Mouse (Mus musculus) liver, embryonic 11.5 days (tissue): ENCODE measurements around the gene Mex3a. TPM values are rescaled to one million over a fixed set of nuclear protein-coding genes. Genes with fewer than 3 reads are reported as not detected.
A peak's percentile ranks its signal among the peaks of the same experiment; 100 is the strongest.

ENCODE experiments used
- ATAC-seq: fragments of 200-750 bp; cut with Nextera tagmentation; replicated peaks from 2 replicates; pipeline ENCODE4 v1.8.0; 2017; ENCODE audit warnings: moderate number of reproducible peaks, mild to moderate bottlenecking, moderate TSS enrichment, moderate library complexity; ENCODE audit not compliant: low FRiP score
- DNase-seq: peaks from one replicate; pipeline ENCODE4 v3.0.0-alpha.2; 2017; ENCODE audit warnings: low spot score
- H3K27ac ChIP-seq: fragments of 300-500 bp; sonication (generic); 2 replicates; pipeline ENCODE4 v1.5.1; 2014; ENCODE audit warnings: mild to moderate bottlenecking, low read depth, low read length, control low read depth
- H3K27me3 ChIP-seq: fragments of 300-500 bp; sonication (generic); replicated peaks from 2 replicates; pipeline ENCODE4 v1.6.1; 2014; ENCODE audit warnings: low read length, mixed read lengths; ENCODE audit not compliant: control insufficient read depth, insufficient read depth
- H3K36me3 ChIP-seq: fragments of 300-500 bp; sonication (generic); 2 replicates; pipeline ENCODE4 v1.6.1; 2014; ENCODE audit warnings: mild to moderate bottlenecking, low read length, moderate library complexity, mixed read lengths; ENCODE audit not compliant: control insufficient read depth, insufficient read depth
- H3K4me1 ChIP-seq: fragments of 300-500 bp; sonication (generic); replicated peaks from 2 replicates; pipeline ENCODE4 v1.6.1; 2014; ENCODE audit warnings: low read length, mixed read lengths; ENCODE audit not compliant: control insufficient read depth, insufficient read depth
- H3K4me2 ChIP-seq: fragments of 300-500 bp; sonication (generic); 2 replicates; pipeline ENCODE4 v1.6.1; 2014; ENCODE audit warnings: mild to moderate bottlenecking, control low read depth, moderate library complexity
- H3K4me3 ChIP-seq: fragments of 300-500 bp; sonication (generic); 2 replicates; pipeline ENCODE4 v1.5.1; 2014; ENCODE audit warnings: low read depth, low read length, control low read depth
- H3K9ac ChIP-seq: fragments of 300-500 bp; sonication (generic); 2 replicates; pipeline ENCODE4 v1.6.1; 2014; ENCODE audit warnings: low read depth, low read length, control low read depth
- H3K9me3 ChIP-seq: fragments of 300-500 bp; sonication (generic); 2 replicates; pipeline ENCODE4 v1.6.1; 2016; ENCODE audit warnings: low read length, inconsistent platforms, mixed read lengths; ENCODE audit not compliant: control insufficient read depth
- WGBS: fragments of 180-500 bp; shearing (Covaris S2); extraction: QIAGEN DNeasy Blood & Tissue Kit; methylation state at CpG from one replicate; pipeline ENCODE4 v1.1.7; 2014; 5-methylcytosine and 5-hydroxymethylcytosine counted together
- polyA plus RNA-seq: library from polyadenylated mRNA; unstranded; fragments of >200 nt; fragmentation: Nextera tagmentation; extraction: Ambion mirVana; gene quantifications from 2 replicates; pipeline ENCODE4 v1.2.1, GENCODE M21; 2014

Gene Mex3a
- polyA plus RNA-seq, 1 experiment from 2014 or later, result 10.2 TPM

DNA sequence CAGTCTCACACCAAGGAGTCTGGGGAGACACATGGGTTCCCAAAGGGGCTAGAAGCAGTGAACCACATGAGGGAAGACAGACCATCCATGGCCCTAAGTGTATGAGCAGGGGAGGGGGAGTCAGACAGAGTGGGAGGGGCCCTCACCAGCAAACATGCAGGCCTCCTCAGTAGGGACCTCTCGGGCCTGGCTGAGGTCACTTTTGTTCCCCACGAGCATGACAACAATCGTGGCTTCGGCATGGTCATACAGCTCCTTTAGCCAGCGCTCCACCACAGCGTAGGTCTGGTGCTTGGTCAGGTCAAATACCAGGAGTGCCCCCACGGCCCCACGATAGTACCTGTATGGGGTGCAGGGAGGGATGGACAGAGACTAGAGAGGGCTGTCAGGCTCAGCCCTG is 11.0 kb downstream of the Mex3a start:
- DNase-seq, result no peak
- no peaks in the 10 kb centered on the region for H3K9me3 ChIP-seq
- 84% methylated on average over 8 of the region's 8 CpGs for WGBS
- no peak overlapping the region for H3K9ac ChIP-seq
- H3K4me2 ChIP-seq, result no peak overlapping the region
- no peak overlapping the region for H3K4me3 ChIP-seq
- no peaks in the 10 kb centered on the region for H3K36me3 ChIP-seq
- H3K27ac ChIP-seq, result no peak overlapping the region
- no peaks in the 10 kb centered on the region for H3K27me3 ChIP-seq
- ATAC-seq, result no peak
- H3K4me1 ChIP-seq, result peaks cover 24% of the 10 kb centered on the region

DNA sequence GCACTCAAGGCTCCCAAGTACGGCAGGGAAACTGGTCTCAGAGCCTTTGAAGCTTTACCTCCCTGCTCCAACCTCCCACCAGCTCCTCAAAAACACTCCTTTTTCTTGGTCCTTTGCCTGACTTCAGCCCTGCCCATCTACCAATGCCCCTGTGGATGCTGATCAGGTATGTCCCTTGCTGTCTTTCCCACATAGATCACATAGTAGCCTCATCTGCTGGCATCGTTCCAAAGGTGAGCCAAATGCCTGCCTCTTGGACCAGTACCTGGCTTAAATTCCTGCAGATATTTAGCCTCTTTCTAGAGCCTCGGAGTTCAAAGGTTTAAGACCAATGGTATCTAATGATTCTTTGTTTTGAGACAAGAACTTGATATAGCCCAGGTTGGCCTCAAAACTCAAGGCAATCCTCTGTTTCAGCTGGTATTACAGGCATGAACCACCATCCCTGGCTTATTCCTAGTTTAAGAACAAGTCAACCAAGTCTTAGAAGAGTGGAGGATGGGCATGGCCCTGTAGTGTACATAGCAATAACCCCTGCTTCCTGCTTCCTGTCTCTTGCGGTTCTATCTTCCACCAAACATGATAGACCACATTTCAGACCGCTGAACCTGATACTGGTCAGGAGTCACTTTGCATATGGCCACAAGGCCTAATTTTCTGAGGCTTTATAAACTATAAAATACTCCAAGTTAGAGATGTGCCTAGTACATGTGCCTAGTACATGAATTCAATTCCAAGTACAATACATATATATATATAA is 11.6 kb downstream of the Mex3a start:
- H3K27me3 ChIP-seq, result no peaks in the 10 kb centered on the region
- no peak overlapping the region for H3K9ac ChIP-seq
- no peaks in the 10 kb centered on the region for H3K9me3 ChIP-seq
- H3K27ac ChIP-seq, result no peak overlapping the region
- ATAC-seq (no peak), DNase-seq (no peak)
- no peak overlapping the region; the same call in 1 of the 2 replicates for H3K4me2 ChIP-seq
- no peak overlapping the region for H3K4me3 ChIP-seq
- no peaks in the 10 kb centered on the region for H3K36me3 ChIP-seq
- WGBS, result 58% methylated on average over 5 of the region's 5 CpGs
- peaks cover 19% of the 10 kb centered on the region for H3K4me1 ChIP-seq

DNA sequence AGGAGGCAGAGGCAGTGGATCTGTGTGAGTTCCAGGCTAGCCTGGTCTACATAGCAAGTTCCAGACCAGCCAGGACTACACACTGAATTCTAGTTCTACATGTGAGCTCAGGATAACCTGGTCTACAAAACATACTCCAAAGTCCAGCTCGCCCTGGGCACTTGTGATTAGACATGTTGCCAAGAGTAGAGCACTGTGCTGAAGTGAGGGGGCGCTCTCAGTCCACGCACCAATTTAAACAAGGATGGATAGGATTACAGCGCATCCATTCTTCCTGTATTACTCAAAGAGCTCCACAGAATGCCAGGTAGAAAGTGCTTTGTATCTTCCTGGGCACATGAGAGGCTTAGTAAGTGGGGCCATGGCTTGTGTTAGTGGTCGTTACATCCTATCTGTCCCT is 12.3 kb downstream of the Mex3a start:
- DNase-seq, result no peak
- ATAC-seq, result no peak; the same call in 1 of the 2 replicates
- Histone ChIP-seq H3K36me3 (no peaks in the 10 kb centered on the region), H3K27ac (no peak overlapping the region), H3K27me3 (no peaks in the 10 kb centered on the region), H3K4me2 (no peak overlapping the region; the same call in 1 of the 2 replicates), H3K4me1 (peaks cover 16% of the 10 kb centered on the region), H3K9ac (no peak overlapping the region), H3K9me3 (no peaks in the 10 kb centered on the region), H3K4me3 (no peak overlapping the region)
- 49% methylated on average over 5 of the region's 5 CpGs for WGBS

DNA sequence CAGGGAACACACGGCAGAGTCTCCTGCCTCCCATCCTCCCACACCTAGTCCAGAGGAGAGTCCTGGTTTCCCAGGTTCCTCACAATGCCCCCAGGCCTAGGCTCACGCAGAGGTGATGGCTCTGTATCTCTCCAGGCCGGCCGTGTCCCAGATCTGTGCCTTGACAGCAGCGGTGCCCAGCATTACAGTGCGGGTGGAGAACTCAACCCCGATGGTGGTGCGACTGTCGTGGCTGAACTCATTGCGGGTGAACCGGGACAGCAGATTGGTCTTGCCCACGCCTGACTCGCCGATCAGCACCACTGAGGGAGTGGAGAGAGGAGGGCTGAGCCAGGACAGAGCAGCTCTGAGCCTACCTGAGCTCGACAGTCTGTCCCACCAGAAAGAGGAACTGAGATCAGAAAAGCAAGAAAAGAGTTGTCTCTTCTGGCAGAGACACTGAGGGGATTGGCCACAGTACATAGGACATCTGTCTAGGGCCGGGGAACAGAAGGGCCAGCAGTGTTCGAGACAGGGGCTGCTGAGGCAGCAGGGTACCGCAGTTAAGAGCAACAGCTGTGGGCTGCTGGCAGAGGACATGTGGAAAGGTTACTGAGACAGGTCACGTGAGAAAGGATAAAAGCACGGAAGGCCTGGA is 12.9 kb downstream of the Mex3a start:
- 62% methylated on average over 20 of the region's 20 CpGs for WGBS
- H3K27ac ChIP-seq, result no peak overlapping the region
- ATAC-seq, result no peak
- H3K36me3 ChIP-seq, result no peaks in the 10 kb centered on the region
- H3K27me3 ChIP-seq, result no peaks in the 10 kb centered on the region
- peaks cover 13% of the 10 kb centered on the region for H3K4me1 ChIP-seq
- no peak overlapping the region for H3K4me3 ChIP-seq
- DNase-seq, result no peak
- H3K9ac ChIP-seq, result no peak overlapping the region; the same call in 1 of the 2 replicates
- no peak overlapping the region for H3K4me2 ChIP-seq
- no peaks in the 10 kb centered on the region for H3K9me3 ChIP-seq

DNA sequence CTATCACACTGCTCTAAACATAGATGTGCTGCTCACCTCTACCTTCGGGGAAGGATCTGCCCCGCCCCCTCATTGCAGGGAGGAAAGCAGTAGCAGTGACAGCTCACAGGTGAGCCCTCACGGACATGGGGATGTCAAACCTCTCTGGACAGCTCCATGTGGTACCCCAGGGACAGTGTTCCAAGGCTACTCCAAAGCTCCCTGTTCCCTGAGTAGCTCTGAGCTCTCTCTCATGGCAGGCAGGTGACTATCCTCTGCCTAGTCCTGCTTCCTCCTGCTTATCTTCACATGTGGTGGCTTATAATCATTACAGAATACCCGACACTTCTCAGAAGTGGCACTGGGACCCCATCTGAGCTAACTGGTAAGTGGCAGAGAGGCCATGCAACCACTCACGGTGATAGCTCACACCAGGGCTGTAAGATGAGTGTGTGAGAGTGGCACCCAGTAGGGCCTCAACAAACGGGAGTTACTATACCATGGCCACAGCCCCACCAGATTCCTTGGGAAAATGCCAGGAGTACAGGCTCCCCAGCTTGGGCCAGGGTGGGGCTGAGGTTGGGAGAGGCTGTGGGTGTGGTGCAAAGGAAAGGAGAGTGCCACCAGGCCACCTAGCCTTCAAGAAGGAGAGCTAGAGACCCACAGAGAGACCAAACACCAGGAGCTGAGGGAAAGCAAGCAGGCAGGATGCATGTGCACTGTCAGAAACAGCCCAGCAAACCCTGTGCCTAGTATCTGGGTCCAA is 14.7 kb downstream of the Mex3a start:
- Histone ChIP-seq H3K27ac (no peak overlapping the region), H3K4me3 (no peak overlapping the region), H3K27me3 (no peaks in the 10 kb centered on the region), H3K4me1 (peaks cover 19% of the 10 kb centered on the region), H3K9me3 (no peaks in the 10 kb centered on the region), H3K4me2 (no peak overlapping the region), H3K36me3 (no peaks in the 10 kb centered on the region), H3K9ac (0 out of 2 replicates have a peak overlapping the region, but pooled peaks have one; percentile 30)
- 66% methylated on average over 6 of the region's 6 CpGs for WGBS
- ATAC-seq, result no peak
- no peak for DNase-seq

DNA sequence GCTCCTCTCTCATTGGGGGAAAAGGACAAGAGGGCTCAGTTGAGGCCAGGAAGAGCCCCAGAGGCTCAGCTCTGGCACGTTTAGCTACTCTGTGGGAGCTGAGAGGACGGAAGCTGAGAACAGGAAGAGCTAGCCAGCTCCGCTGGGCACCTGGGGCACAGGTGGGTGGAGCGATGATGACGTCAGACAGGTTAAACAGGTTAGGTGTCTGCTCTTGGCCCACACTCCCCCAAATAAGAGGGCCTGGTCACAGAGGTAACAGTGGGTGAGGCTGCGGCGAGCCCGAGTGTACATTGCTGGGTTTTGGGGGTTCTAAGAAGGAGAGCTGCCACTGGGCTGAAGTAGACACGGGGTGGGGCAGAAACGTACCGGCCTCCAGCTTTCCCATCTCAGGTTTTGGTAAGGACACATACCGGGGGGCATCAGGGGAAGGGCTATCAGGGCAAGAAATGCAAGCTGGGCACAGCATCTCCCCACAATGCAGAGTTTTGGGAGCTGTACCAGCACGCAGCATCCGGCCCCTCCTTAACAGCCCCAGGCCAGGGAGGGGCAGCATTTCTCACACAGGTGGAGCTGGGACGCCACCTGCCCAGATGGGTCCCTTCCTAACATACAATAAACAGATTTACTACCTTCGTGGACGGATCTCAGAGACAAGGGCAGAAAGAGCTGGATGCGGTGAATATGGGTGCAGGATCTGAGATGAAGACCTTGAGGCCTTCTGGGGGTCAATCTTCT is 16.2 kb downstream of the Mex3a start, which contains the start of gene Rab25:
Rab25 (minus strand) TSS at position 121 of the 738 bp plus-strand sequence.
- Histone ChIP-seq H3K27ac (no peak within 1 kb of the TSS), H3K4me3 (no peak within 1 kb of the TSS), H3K4me1 (peaks cover 23% of the 10 kb centered on the region), H3K36me3 (no peaks in the 10 kb centered on the region), H3K27me3 (no peaks in the 10 kb centered on the region), H3K9me3 (no peaks in the 10 kb centered on the region), H3K9ac (no peak within 1 kb of the TSS), H3K4me2 (no peak within 1 kb of the TSS)
- no peak for ATAC-seq
- WGBS, result 63% methylated on average over 18 of the region's 18 CpGs
- no peak for DNase-seq

DNA sequence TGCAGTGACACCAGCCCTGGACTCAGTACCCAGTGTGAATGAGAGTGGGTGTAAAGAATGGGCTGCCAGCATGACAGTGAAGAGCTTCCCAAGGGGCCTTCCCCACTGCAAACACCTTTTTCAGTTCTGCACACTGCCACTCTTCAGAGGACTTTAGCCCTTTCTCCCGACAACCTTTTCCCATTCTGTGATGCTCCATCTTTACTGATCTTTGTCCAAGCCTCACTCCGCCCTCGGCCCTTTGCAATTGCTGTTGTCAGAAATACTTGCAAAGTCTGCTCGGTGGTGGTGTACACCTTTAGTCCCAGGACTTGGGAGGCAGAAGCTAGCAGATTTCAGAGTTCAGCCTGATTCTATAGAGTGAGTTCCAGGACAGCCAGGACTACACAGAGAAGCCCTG is 19.4 kb downstream of the Mex3a start:
- H3K4me1 ChIP-seq, result peaks cover 26% of the 10 kb centered on the region
- peak overlapping the region; percentile 92 for H3K4me3 ChIP-seq
- no peak for ATAC-seq
- no peaks in the 10 kb centered on the region for H3K9me3 ChIP-seq
- peaks cover 13% of the 10 kb centered on the region for H3K36me3 ChIP-seq
- peak overlapping the region; percentile 93 for H3K4me2 ChIP-seq
- H3K27ac ChIP-seq, result no peak overlapping the region
- WGBS, result 80% methylated on average over 4 of the region's 4 CpGs
- H3K9ac ChIP-seq, result peak overlapping the region; percentile 72
- no peak for DNase-seq
- no peaks in the 10 kb centered on the region for H3K27me3 ChIP-seq

DNA sequence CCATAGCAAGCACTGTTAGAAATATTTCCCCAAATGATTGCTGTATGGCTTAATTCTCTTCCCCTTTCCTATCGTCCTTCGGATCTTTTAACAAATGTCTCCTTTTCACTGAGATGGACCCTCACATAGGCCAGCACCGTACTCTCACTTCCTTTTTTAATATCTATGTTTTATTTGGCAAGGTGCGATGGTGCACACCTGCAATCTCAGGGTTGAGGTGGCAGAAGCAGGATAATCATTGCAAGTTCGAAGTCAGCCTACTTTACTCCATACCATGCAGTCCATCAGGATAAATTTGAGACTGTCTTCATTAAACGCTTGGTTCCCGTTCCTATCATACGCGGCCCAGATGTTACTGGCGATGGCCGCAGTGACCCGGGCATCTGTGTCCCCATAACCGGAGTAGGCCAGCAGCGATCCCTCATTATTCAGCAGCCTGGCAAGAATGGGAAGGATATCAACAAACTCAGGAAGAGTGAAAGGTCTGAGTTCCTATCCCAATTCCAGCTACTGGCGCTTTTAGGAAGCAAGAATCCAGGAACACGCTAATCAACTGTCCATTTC is 20.0 kb downstream of the Mex3a start:
- peak overlapping the region; percentile 92 for H3K4me3 ChIP-seq
- peak overlapping the region; percentile 65; the same call in 1 of the 2 replicates for H3K27ac ChIP-seq
- 18% methylated on average over 16 of the region's 16 CpGs for WGBS
- H3K4me2 ChIP-seq, result peak overlapping the region; percentile 93
- DNase-seq, result no peak
- peaks cover 19% of the 10 kb centered on the region for H3K36me3 ChIP-seq
- peak overlapping the region; percentile 72 for H3K9ac ChIP-seq
- H3K4me1 ChIP-seq, result peaks cover 26% of the 10 kb centered on the region
- no peaks in the 10 kb centered on the region for H3K27me3 ChIP-seq
- H3K9me3 ChIP-seq, result no peaks in the 10 kb centered on the region
- no peak for ATAC-seq
